Mouse (Mus musculus): ENCODE results near the gene Tubal3. TPM values are rescaled to one million over a fixed set of nuclear protein-coding genes. Genes with fewer than 3 reads are reported as not detected.

The Tubal3 gene
- total RNA-seq, 2 experiments from 2014 or later: not detected

GRCm38 (mm10) chr13:3910356-3910755, 7.7 kb upstream of the Tubal3 start:
- intact Hi-C loops (cut with DNase I): no loop called here

GRCm38 (mm10) chr13:3913504-3913903, 4.6 kb upstream of the Tubal3 start:
- DNase-seq: no peak
- intact Hi-C loops (cut with DNase I): no loop called here

More at GRCm38 (mm10) chr13:3910356-3910755, 7.7 kb upstream of the Tubal3 start:
- DNase-seq: no peak

GRCm38 (mm10) chr13:3924483-3924882, 6.4 kb downstream of the Tubal3 start:
- DNase-seq: no peak
- intact Hi-C loops (cut with DNase I): no loop called here

- intact Hi-C loops (cut with DNase I): no loop called here
- no peak for DNase-seq
These were observed 7.6 kb downstream of the Tubal3 start for GRCm38 (mm10) chr13:3925632-3926031.

GRCm38 (mm10) chr13:3926046-3926445, 8.0 kb downstream of the Tubal3 start:
- DNase-seq: no peak
- intact Hi-C loops (cut with DNase I): no loop called here

GRCm38 (mm10) chr13:3944699-3945098, 26.6 kb downstream of the Tubal3 start:
- intact Hi-C loops (cut with DNase I): no loop called here
- no peak for DNase-seq

GRCm38 (mm10) chr13:3945249-3945648, 27.2 kb downstream of the Tubal3 start, which contains the start of gene Ucn3:
TSS of gene Ucn3 (minus strand) at chr13:3945349.
- intact Hi-C loops (cut with DNase I): no loop called here
- DNase-seq: no peak

GRCm38 (mm10) chr13:3947267-3947666, 29.2 kb downstream of the Tubal3 start:
- intact Hi-C loops (cut with DNase I): no loop called here
- DNase-seq: no peak

GRCm38 (mm10) chr13:3949477-3949876, 31.4 kb downstream of the Tubal3 start:
- intact Hi-C loops (cut with DNase I): no loop called here
- DNase-seq: no peak

- DNase-seq: no peak
These were observed 33.3 kb downstream of the Tubal3 start for GRCm38 (mm10) chr13:3951198-3951914.

GRCm38 (mm10) chr13:3968849-3969248, 50.8 kb downstream of the Tubal3 start:
- DNase-seq: no peak
- intact Hi-C loops (cut with DNase I): no loop called here

More at GRCm38 (mm10) chr13:3951198-3951914, 33.3 kb downstream of the Tubal3 start:
- intact Hi-C loops (cut with DNase I): no loop called here

Small RNA genes lying within 50 kb of the gene (microRNA-seq; reads per million reads assigned to microRNA genes)
- 0 reads per million in 2 experiments for gene Gm22460 (ENCODE audit: borderline number of aligned reads in 2 of 2)

Other genes with a start within 250 kb of the Tubal3 start
- gene Calml3, start 114.0 kb upstream of the Tubal3 start, total RNA-seq (2021): not detected
- gene Calm4, start 80.5 kb upstream of the Tubal3 start, total RNA-seq (2021): not detected
- not detected for gene Calm5, start 64.1 kb upstream of the Tubal3 start, total RNA-seq (2021)
- gene Net1, start 54 bp upstream of the Tubal3 start, total RNA-seq (2021): 10 to 100 TPM; 18.1 to 22.4 TPM
- not detected for gene Ucn3, start 27.1 kb downstream of the Tubal3 start, total RNA-seq (2021)
- 1 to 10 TPM; 6.8 to 7.9 TPM for gene Akr1c14, start 130.7 kb downstream of the Tubal3 start, total RNA-seq (2021)
- gene Akr1c18, start 232.4 kb downstream of the Tubal3 start, total RNA-seq (2021): not detected

Measured in heart, postnatal 36 days (tissue).